Mouse (Mus musculus) liver, embryonic 12.5 days (tissue): ENCODE data around the gene Espn. TPM values are rescaled to one million over a fixed set of nuclear protein-coding genes. Genes with fewer than 3 reads are reported as not detected.
A peak's percentile ranks its signal among the peaks of the same experiment; 100 is the strongest.

ENCODE experiments used
- ATAC-seq: fragments of 200-750 bp; cut with Nextera tagmentation; 2 replicates; pipeline ENCODE4 v1.8.0; 2017; ENCODE audit warnings: moderate number of reproducible peaks, mild to moderate bottlenecking, moderate library complexity
- H3K27ac ChIP-seq: fragments of 300-500 bp; sonication (generic); 2 replicates; pipeline ENCODE4 v1.5.1; 2016; ENCODE audit warnings: mild to moderate bottlenecking
- H3K27me3 ChIP-seq: fragments of 300-500 bp; sonication (generic); replicated peaks from 2 replicates; pipeline ENCODE4 v1.6.1; 2016; ENCODE audit warnings: mild to moderate bottlenecking, moderate library complexity
- H3K36me3 ChIP-seq: fragments of 300-500 bp; sonication (generic); 2 replicates; pipeline ENCODE4 v1.6.1; 2016; ENCODE audit warnings: mild to moderate bottlenecking, moderate library complexity
- H3K4me1 ChIP-seq: fragments of 300-500 bp; sonication (generic); 2 replicates; pipeline ENCODE4 v1.6.1; 2016
- H3K4me2 ChIP-seq: fragments of 300-500 bp; sonication (generic); 2 replicates; pipeline ENCODE4 v1.6.1; 2016; ENCODE audit warnings: mild to moderate bottlenecking, moderate library complexity
- H3K4me3 ChIP-seq: fragments of 300-500 bp; sonication (generic); 2 replicates; pipeline ENCODE4 v1.5.1; 2016; ENCODE audit warnings: mild to moderate bottlenecking, moderate library complexity
- H3K9ac ChIP-seq: fragments of 300-500 bp; sonication (generic); 2 replicates; pipeline ENCODE4 v1.6.1; 2016; ENCODE audit warnings: mild to moderate bottlenecking, moderate library complexity
- H3K9me3 ChIP-seq: fragments of 300-500 bp; sonication (generic); replicated peaks from 2 replicates; pipeline ENCODE4 v1.6.1; 2016; ENCODE audit warnings: mild to moderate bottlenecking, moderate library complexity
- WGBS: fragments of 180-500 bp; shearing (Covaris S2); methylation state at CpG from one replicate; pipeline ENCODE4 v1.1.7; 2016; ENCODE audit not compliant: insufficient replicate concordance; 5-methylcytosine and 5-hydroxymethylcytosine counted together
- polyA plus RNA-seq: library from polyadenylated mRNA; unstranded; fragments of >200 nt; fragmentation: Nextera tagmentation; extraction: Ambion mirVana; gene quantifications from 2 replicates; pipeline ENCODE4 v1.2.1, GENCODE M21; 2016

Espn gene
- polyA plus RNA-seq, 1 experiment from 2014 or later, result 2.6 TPM

- Histone ChIP-seq H3K4me2 (no peak overlapping the region), H3K9me3 (no peaks in the 10 kb centered on the region), H3K36me3 (peaks cover 14% of the 10 kb centered on the region), H3K27me3 (no peaks in the 10 kb centered on the region), H3K4me3 (no peak overlapping the region), H3K27ac (no peak overlapping the region), H3K9ac (no peak overlapping the region), H3K4me1 (peaks cover 83% of the 10 kb centered on the region)
- ATAC-seq, result no peak
- WGBS, result 46% methylated on average over 11 of the region's 11 CpGs
Observed at GRCm38 (mm10) chr4:152097911-152098799, 54.0 kb downstream of the Espn start.

DNA sequence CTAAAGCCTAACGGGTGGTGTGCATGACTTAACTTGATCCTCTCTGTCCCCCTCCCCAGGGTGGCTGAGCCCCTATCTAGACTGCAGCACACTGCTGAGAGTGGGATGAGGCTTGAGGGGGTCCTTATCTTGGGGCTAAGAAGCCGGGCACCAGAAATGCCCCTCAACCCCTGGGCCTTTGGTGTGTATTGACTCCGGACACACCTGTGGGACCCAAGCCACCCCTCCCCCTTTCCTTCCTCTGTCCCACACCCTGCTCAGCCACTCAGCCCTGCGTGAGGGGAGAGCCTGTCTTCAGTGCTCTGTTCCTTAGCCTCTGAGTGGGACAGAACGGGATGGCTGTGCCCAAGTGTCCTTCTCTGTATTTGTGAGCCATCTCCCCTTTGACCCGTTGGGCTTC lies 55.2 kb downstream of the Espn start:
- Histone ChIP-seq H3K36me3 (peaks cover 2% of the 10 kb centered on the region), H3K4me2 (peak overlapping the region; percentile 44), H3K9ac (no peak overlapping the region), H3K4me1 (peaks cover 91% of the 10 kb centered on the region), H3K4me3 (peak overlapping the region; percentile 23), H3K27me3 (no peaks in the 10 kb centered on the region), H3K9me3 (no peaks in the 10 kb centered on the region), H3K27ac (peak overlapping the region; percentile 69)
- no peak for ATAC-seq
- 41% methylated on average over 6 of the region's 6 CpGs for WGBS

- Histone ChIP-seq H3K4me2 (peak overlapping the region; percentile 44), H3K9ac (peak overlapping the region; percentile 51), H3K27me3 (no peaks in the 10 kb centered on the region), H3K4me3 (peak overlapping the region; percentile 23), H3K4me1 (peaks cover 91% of the 10 kb centered on the region), H3K27ac (peak overlapping the region; percentile 69), H3K9me3 (no peaks in the 10 kb centered on the region), H3K36me3 (no peaks in the 10 kb centered on the region)
- peak; percentile 64 for ATAC-seq
- WGBS, result 17% methylated on average over 27 of the region's 27 CpGs
Observed at GRCm38 (mm10) chr4:152095937-152096910, 55.9 kb downstream of the Espn start.

- H3K4me3 ChIP-seq, result no peak overlapping the region
- no peaks in the 10 kb centered on the region for H3K27me3 ChIP-seq
- H3K36me3 ChIP-seq, result peaks cover 8% of the 10 kb centered on the region
- H3K9ac ChIP-seq, result no peak overlapping the region
- no peak overlapping the region for H3K4me2 ChIP-seq
- H3K27ac ChIP-seq, result no peak overlapping the region
- ATAC-seq, result no peak
- peaks cover 90% of the 10 kb centered on the region for H3K4me1 ChIP-seq
- no peaks in the 10 kb centered on the region for H3K9me3 ChIP-seq
- WGBS, result 79% methylated on average over 12 of the region's 12 CpGs
Observed at GRCm38 (mm10) chr4:152094233-152094632, 57.9 kb downstream of the Espn start.

DNA sequence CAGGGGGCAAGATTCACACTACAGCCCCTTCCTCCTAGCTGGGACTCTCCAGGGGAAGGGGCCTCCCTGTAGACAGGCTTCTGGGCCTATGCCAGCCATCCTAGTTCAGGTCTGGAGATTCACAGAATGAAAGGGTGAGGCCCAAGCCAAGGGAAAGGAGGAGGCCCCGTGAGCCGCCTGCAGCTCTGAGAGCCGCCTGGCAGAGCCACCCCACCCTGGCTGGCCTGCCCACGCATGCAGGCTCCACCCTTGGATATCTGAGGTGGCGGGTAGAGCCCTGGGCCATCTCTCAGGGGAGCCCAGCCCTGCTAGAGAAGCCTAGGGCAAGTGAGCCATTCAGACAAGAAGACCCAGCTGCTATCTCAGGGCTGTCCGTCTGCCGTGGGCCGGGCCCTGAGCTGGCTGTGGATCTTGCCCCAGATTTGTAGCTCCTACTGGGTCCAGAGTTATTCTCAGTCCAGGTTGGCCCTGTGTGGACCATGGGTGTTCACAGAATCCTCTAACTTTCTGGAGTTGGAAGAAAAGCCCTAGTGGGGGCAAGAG lies 59.3 kb downstream of the Espn start:
- peak overlapping the region; percentile 40 for H3K4me3 ChIP-seq
- peak overlapping the region; percentile 74 for H3K4me2 ChIP-seq
- peak; percentile 96 for ATAC-seq
- H3K36me3 ChIP-seq, result peaks cover 8% of the 10 kb centered on the region
- no peaks in the 10 kb centered on the region for H3K27me3 ChIP-seq
- H3K4me1 ChIP-seq, result peaks cover 96% of the 10 kb centered on the region
- peak overlapping the region; percentile 74 for H3K9ac ChIP-seq
- 25% methylated on average over 8 of the region's 8 CpGs for WGBS
- peak overlapping the region; percentile 95 for H3K27ac ChIP-seq
- H3K9me3 ChIP-seq, result no peaks in the 10 kb centered on the region

- ATAC-seq, result no peak
- Histone ChIP-seq H3K36me3 (peaks cover 8% of the 10 kb centered on the region), H3K27ac (no peak overlapping the region), H3K27me3 (peaks cover 9% of the 10 kb centered on the region), H3K4me1 (peaks cover 87% of the 10 kb centered on the region), H3K4me3 (no peak overlapping the region), H3K9ac (no peak overlapping the region), H3K9me3 (no peaks in the 10 kb centered on the region), H3K4me2 (no peak overlapping the region)
- WGBS, result 71% methylated on average over 9 of the region's 9 CpGs
Observed at GRCm38 (mm10) chr4:152090191-152090590, 62.0 kb downstream of the Espn start.

GRCm38 (mm10) chr4:152088556-152089120 lies 63.5 kb downstream of the Espn start:
- peak overlapping the region; percentile 78; the same call in 1 of the 2 replicates for H3K4me3 ChIP-seq
- H3K9ac ChIP-seq, result peak overlapping the region; percentile 87; the same call in 1 of the 2 replicates
- no peaks in the 10 kb centered on the region for H3K9me3 ChIP-seq
- peaks cover 72% of the 10 kb centered on the region for H3K4me1 ChIP-seq
- ATAC-seq, result no peak
- H3K27me3 ChIP-seq, result peaks cover 24% of the 10 kb centered on the region
- peak overlapping the region; percentile 96 for H3K4me2 ChIP-seq
- WGBS, result 56% methylated on average over 8 of the region's 8 CpGs
- H3K36me3 ChIP-seq, result peaks cover 8% of the 10 kb centered on the region
- H3K27ac ChIP-seq, result no peak overlapping the region

- Histone ChIP-seq H3K4me1 (peaks cover 67% of the 10 kb centered on the region), H3K4me3 (peak overlapping the region; percentile 78), H3K27me3 (peaks cover 25% of the 10 kb centered on the region), H3K9me3 (no peaks in the 10 kb centered on the region), H3K9ac (peak overlapping the region; percentile 87), H3K27ac (no peak overlapping the region), H3K36me3 (peaks cover 8% of the 10 kb centered on the region), H3K4me2 (peak overlapping the region; percentile 96)
- no peak for ATAC-seq
- 47% methylated on average over 4 of the region's 4 CpGs for WGBS
Observed at GRCm38 (mm10) chr4:152088133-152088532, 64.0 kb downstream of the Espn start.

GRCm38 (mm10) chr4:152087211-152088081 lies 64.7 kb downstream of the Espn start:
- Histone ChIP-seq H3K4me1 (peaks cover 60% of the 10 kb centered on the region), H3K9ac (peak overlapping the region; percentile 87), H3K9me3 (no peaks in the 10 kb centered on the region), H3K36me3 (peaks cover 8% of the 10 kb centered on the region), H3K27me3 (peaks cover 25% of the 10 kb centered on the region), H3K27ac (peak overlapping the region; percentile 77), H3K4me2 (peak overlapping the region; percentile 96), H3K4me3 (peak overlapping the region; percentile 78)
- ATAC-seq, result no peak; the same call in 1 of the 2 replicates
- WGBS, result 7% methylated on average over 12 of the region's 12 CpGs

GRCm38 (mm10) chr4:152086505-152087210 lies 65.5 kb downstream of the Espn start:
- H3K27me3 ChIP-seq, result peaks cover 25% of the 10 kb centered on the region
- peaks cover 52% of the 10 kb centered on the region for H3K4me1 ChIP-seq
- peak overlapping the region; percentile 77 for H3K27ac ChIP-seq
- H3K36me3 ChIP-seq, result peaks cover 8% of the 10 kb centered on the region
- no peaks in the 10 kb centered on the region for H3K9me3 ChIP-seq
- under 1% methylated on average over 58 of the region's 92 CpGs for WGBS
- peak; percentile 83 for ATAC-seq
- peak overlapping the region; percentile 87 for H3K9ac ChIP-seq
- peak overlapping the region; percentile 96 for H3K4me2 ChIP-seq
- H3K4me3 ChIP-seq, result peak overlapping the region; percentile 78
